Mouse (Mus musculus): ENCODE measurements at regions not wholly inside any gene's neighbourhood (a gene's known extent, or its start where the extent isn't known, plus 50 kb on each side); places are given as distances from the start of the nearest gene placed in this dataset.

DNA sequence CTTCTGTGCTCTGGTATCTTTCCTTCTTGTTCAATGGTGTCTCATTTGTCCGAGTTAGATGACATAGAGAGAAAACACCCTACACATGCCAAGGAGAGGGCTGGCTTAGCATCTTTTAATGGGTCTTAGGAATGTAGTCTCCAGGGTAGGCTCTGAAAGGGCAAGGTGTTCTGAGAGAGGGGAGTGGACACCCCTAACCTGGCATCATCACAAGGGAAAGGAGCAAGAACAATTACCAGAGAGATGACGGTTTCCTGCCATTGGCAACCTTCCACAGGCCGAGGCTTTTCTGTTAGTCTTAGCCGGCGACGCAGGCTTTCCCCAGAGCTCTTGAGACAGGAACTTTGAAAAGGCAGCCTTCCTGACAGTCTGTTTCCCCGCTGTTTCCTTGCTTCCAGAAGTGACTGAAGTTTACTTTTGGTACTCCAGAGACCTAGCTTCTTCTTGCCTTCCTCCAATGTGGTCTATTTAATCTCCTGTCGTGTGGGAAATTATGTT is 232.2 kb downstream of the Zfp326 start:
- Histone ChIP-seq H3K9me3 (no peaks in the 10 kb centered on the region), H3K4me3 (no peak overlapping the region), H3K9ac (no peak overlapping the region), H3K4me1 (0 out of 2 replicates have a peak, but pooled peaks cover 7% of the 10 kb centered on the region), H3K36me3 (no peaks in the 10 kb centered on the region), H3K27ac (replicated peaks) (no peak overlapping the region), H3K4me2 (no peak overlapping the region), H3K27me3 (replicated peaks) (no peaks in the 10 kb centered on the region)
- ATAC-seq (ENCODE audit: extremely low read depth, insufficient number of reproducible peaks, low FRiP score, low TSS enrichment) = no peak
- 52% methylated on average over 8 of the region's 8 CpGs for WGBS

GRCm38 (mm10) chr5:106102255-106102654 is 225.9 kb downstream of the Zfp326 start:
- WGBS = 82% methylated on average over 4 of the region's 4 CpGs
- no peak overlapping the region for H3K4me2 ChIP-seq
- H3K27me3 ChIP-seq (replicated peaks) = no peaks in the 10 kb centered on the region
- H3K36me3 ChIP-seq = no peaks in the 10 kb centered on the region
- peaks cover 27% of the 10 kb centered on the region for H3K4me1 ChIP-seq
- no peak overlapping the region for H3K9ac ChIP-seq
- no peak overlapping the region for H3K27ac ChIP-seq (replicated peaks)
- ATAC-seq (ENCODE audit: extremely low read depth, insufficient number of reproducible peaks, low FRiP score, low TSS enrichment) = no peak
- no peaks in the 10 kb centered on the region for H3K9me3 ChIP-seq
- H3K4me3 ChIP-seq = no peak overlapping the region

GRCm38 (mm10) chr5:106098887-106099286 is 222.5 kb downstream of the Zfp326 start:
- Histone ChIP-seq H3K27ac (replicated peaks) (no peak overlapping the region), H3K9me3 (no peaks in the 10 kb centered on the region), H3K4me3 (no peak overlapping the region), H3K36me3 (no peaks in the 10 kb centered on the region), H3K4me2 (no peak overlapping the region), H3K9ac (no peak overlapping the region), H3K27me3 (replicated peaks) (no peaks in the 10 kb centered on the region), H3K4me1 (peaks cover 27% of the 10 kb centered on the region)
- no peak for ATAC-seq (ENCODE audit: extremely low read depth, insufficient number of reproducible peaks, low FRiP score, low TSS enrichment)
- WGBS = 46% methylated on average over 8 of the region's 8 CpGs

- Histone ChIP-seq H3K4me3 (no peak overlapping the region), H3K27me3 (replicated peaks) (no peaks in the 10 kb centered on the region), H3K4me2 (no peak overlapping the region), H3K36me3 (no peaks in the 10 kb centered on the region), H3K9ac (no peak overlapping the region), H3K4me1 (peaks cover 10% of the 10 kb centered on the region), H3K27ac (replicated peaks) (no peak overlapping the region), H3K9me3 (no peaks in the 10 kb centered on the region)
- no peak for ATAC-seq (ENCODE audit: extremely low read depth, insufficient number of reproducible peaks, low FRiP score, low TSS enrichment)
- WGBS = 72% methylated on average over 7 of the region's 7 CpGs
These were observed 213.0 kb downstream of the Zfp326 start for GRCm38 (mm10) chr5:106089332-106089731.

GRCm38 (mm10) chr5:106088478-106089185 is 212.3 kb downstream of the Zfp326 start:
- Histone ChIP-seq H3K4me2 (no peak overlapping the region), H3K9me3 (no peaks in the 10 kb centered on the region), H3K4me3 (no peak overlapping the region), H3K36me3 (no peaks in the 10 kb centered on the region), H3K27ac (replicated peaks) (no peak overlapping the region), H3K9ac (no peak overlapping the region), H3K27me3 (replicated peaks) (no peaks in the 10 kb centered on the region), H3K4me1 (peaks cover 10% of the 10 kb centered on the region)
- no peak for ATAC-seq (ENCODE audit: extremely low read depth, insufficient number of reproducible peaks, low FRiP score, low TSS enrichment)
- 73% methylated on average over 5 of the region's 5 CpGs for WGBS

DNA sequence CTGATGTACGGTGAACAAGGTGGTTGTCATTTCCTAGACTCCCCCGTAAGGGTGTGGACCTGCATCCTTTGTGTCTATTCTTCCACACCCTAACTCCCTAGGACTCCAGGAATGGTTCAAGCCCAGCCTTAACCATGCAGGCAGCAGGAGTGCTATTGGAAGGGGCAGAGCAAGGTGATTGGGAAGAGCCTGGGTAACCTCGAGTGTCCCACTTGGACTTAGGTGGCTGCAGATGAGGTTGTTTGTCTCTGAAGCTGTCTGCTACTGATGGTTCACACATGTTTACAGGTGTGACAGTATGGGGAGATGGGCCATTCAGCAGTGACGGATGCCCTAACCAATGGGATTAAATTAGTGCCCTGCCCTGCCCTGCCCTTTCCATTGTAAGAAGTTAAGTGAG is 207.4 kb downstream of the Zfp326 start:
- no peaks in the 10 kb centered on the region for H3K36me3 ChIP-seq
- no peak overlapping the region for H3K4me2 ChIP-seq
- no peaks in the 10 kb centered on the region for H3K9me3 ChIP-seq
- no peak for ATAC-seq (ENCODE audit: extremely low read depth, insufficient number of reproducible peaks, low FRiP score, low TSS enrichment)
- H3K4me3 ChIP-seq = no peak overlapping the region
- H3K27me3 ChIP-seq (replicated peaks) = no peaks in the 10 kb centered on the region
- no peak overlapping the region for H3K27ac ChIP-seq (replicated peaks)
- 75% methylated on average over 4 of the region's 4 CpGs for WGBS
- H3K9ac ChIP-seq = no peak overlapping the region
- no peaks in the 10 kb centered on the region for H3K4me1 ChIP-seq

GRCm38 (mm10) chr5:106082891-106083290 is 206.5 kb downstream of the Zfp326 start:
- Histone ChIP-seq H3K9ac (no peak overlapping the region), H3K36me3 (no peaks in the 10 kb centered on the region), H3K4me1 (no peaks in the 10 kb centered on the region), H3K27me3 (replicated peaks) (no peaks in the 10 kb centered on the region), H3K4me3 (no peak overlapping the region), H3K27ac (replicated peaks) (no peak overlapping the region), H3K9me3 (no peaks in the 10 kb centered on the region), H3K4me2 (no peak overlapping the region)
- ATAC-seq (ENCODE audit: extremely low read depth, insufficient number of reproducible peaks, low FRiP score, low TSS enrichment) = no peak
- WGBS = 66% methylated on average over 7 of the region's 7 CpGs

GRCm38 (mm10) chr5:106067124-106067551 is 190.8 kb downstream of the Zfp326 start:
- H3K9me3 ChIP-seq = peaks cover 9% of the 10 kb centered on the region; the same call in 1 of the 2 replicates
- no peak overlapping the region for H3K4me2 ChIP-seq
- WGBS = 67% methylated on average over 9 of the region's 9 CpGs
- H3K4me1 ChIP-seq = no peaks in the 10 kb centered on the region
- H3K27ac ChIP-seq (replicated peaks) = no peak overlapping the region
- H3K36me3 ChIP-seq = no peaks in the 10 kb centered on the region
- ATAC-seq (ENCODE audit: extremely low read depth, insufficient number of reproducible peaks, low FRiP score, low TSS enrichment) = no peak
- no peaks in the 10 kb centered on the region for H3K27me3 ChIP-seq (replicated peaks)
- no peak overlapping the region for H3K9ac ChIP-seq
- H3K4me3 ChIP-seq = no peak overlapping the region

DNA sequence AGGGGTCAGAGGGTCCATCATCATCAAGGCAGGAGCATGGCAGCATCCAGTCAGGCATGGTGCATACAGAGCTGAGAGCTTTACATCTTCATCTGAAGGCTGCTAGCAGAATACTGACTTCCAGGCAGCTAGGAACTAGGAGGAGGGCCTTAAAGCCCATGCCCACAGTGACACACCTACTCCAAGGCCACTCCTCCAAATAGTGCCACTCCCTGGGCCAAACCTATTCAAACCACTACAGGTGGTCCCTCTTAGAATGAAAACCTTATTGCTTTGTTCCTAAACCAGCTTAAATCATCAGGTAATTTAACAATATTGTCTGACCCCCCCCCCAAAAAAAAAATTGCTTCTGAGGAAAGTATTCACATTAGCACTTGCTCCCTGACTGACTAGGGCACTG is 190.3 kb downstream of the Zfp326 start:
- H3K9me3 ChIP-seq = peaks cover 9% of the 10 kb centered on the region; the same call in 1 of the 2 replicates
- no peaks in the 10 kb centered on the region for H3K36me3 ChIP-seq
- H3K4me2 ChIP-seq = no peak overlapping the region
- no peak overlapping the region for H3K27ac ChIP-seq (replicated peaks)
- no peak overlapping the region for H3K9ac ChIP-seq
- H3K4me3 ChIP-seq = no peak overlapping the region
- ATAC-seq (ENCODE audit: extremely low read depth, insufficient number of reproducible peaks, low FRiP score, low TSS enrichment) = no peak
- H3K27me3 ChIP-seq (replicated peaks) = no peaks in the 10 kb centered on the region
- no peaks in the 10 kb centered on the region for H3K4me1 ChIP-seq

DNA sequence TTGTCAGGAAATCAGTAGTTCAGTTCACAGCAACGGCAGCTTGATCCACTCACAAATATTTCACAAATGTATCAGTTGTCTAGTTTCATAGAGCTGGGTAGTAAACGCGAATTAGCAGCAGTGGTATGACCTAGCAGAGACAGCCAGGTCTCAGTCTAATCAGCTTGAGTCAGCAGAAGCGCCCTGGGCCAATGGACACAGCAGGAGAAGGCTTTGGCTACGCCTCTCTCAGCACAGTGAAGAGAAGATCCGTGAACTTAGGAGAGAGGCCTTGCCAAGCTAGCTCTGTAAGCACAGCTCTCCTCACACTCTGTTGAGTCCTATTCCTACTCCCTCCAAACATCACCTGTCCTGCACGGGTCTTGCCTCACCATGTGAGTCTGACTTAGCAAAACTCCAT is 188.0 kb downstream of the Zfp326 start:
- Histone ChIP-seq H3K27ac (replicated peaks) (no peak overlapping the region), H3K9ac (no peak overlapping the region), H3K4me2 (no peak overlapping the region), H3K27me3 (replicated peaks) (no peaks in the 10 kb centered on the region), H3K9me3 (peaks cover 9% of the 10 kb centered on the region; the same call in 1 of the 2 replicates), H3K4me3 (no peak overlapping the region), H3K4me1 (no peaks in the 10 kb centered on the region), H3K36me3 (no peaks in the 10 kb centered on the region)
- 72% methylated on average over 7 of the region's 7 CpGs for WGBS
- ATAC-seq (ENCODE audit: extremely low read depth, insufficient number of reproducible peaks, low FRiP score, low TSS enrichment) = no peak

GRCm38 (mm10) chr5:106062926-106063325 is 186.6 kb downstream of the Zfp326 start:
- no peak for ATAC-seq (ENCODE audit: extremely low read depth, insufficient number of reproducible peaks, low FRiP score, low TSS enrichment)
- H3K36me3 ChIP-seq = no peaks in the 10 kb centered on the region
- no peaks in the 10 kb centered on the region for H3K27me3 ChIP-seq (replicated peaks)
- no peak overlapping the region for H3K9ac ChIP-seq
- H3K4me2 ChIP-seq = no peak overlapping the region
- H3K9me3 ChIP-seq = peaks cover 9% of the 10 kb centered on the region; the same call in 1 of the 2 replicates
- H3K4me1 ChIP-seq = no peaks in the 10 kb centered on the region
- no peak overlapping the region for H3K27ac ChIP-seq (replicated peaks)
- no peak overlapping the region for H3K4me3 ChIP-seq
- 88% methylated on average over 6 of the region's 6 CpGs for WGBS

DNA sequence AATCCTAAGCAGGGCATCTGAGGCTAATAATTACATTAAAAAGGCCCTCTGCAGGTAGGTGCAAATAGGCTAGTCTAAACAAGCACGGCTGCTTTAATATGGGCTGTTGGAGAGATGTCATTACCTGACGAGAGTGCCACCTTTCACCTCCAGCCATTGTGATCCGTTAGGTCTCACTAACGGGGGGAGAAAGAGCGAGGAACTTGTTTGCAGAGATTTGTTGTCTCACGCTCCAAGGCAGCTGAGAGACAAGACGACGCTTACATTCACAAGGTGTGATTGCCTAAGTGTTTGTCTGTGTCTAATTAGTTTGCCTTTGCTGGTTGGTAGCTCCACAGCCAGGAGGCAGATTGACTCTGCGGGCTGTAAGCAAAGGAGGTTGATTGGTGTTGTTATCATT is 180.3 kb downstream of the Zfp326 start:
- Histone ChIP-seq H3K36me3 (no peaks in the 10 kb centered on the region), H3K27me3 (replicated peaks) (no peaks in the 10 kb centered on the region), H3K4me1 (no peaks in the 10 kb centered on the region), H3K27ac (replicated peaks) (no peak overlapping the region), H3K4me3 (no peak overlapping the region), H3K9me3 (no peaks in the 10 kb centered on the region), H3K4me2 (no peak overlapping the region), H3K9ac (no peak overlapping the region)
- 20% methylated on average over 9 of the region's 9 CpGs for WGBS
- ATAC-seq (ENCODE audit: extremely low read depth, insufficient number of reproducible peaks, low FRiP score, low TSS enrichment) = no peak

Data from heart, embryonic 13.5 days (tissue).